Mouse (Mus musculus) G1E (cell line): ENCODE data around the gene Man1b1.

Experiments used
- CTCF ChIP-seq: IDR thresholded peaks from 2 replicates; pipeline ENCODE4 v1.5.1; 2012; ENCODE audit warnings: low read depth, low read length, inconsistent platforms, mixed read lengths
- GATA1 ChIP-seq: IDR thresholded peaks from 2 replicates; pipeline ENCODE4 v1.6.1; 2012; ENCODE audit warnings: borderline replicate concordance, low read length, inconsistent platforms, mixed read lengths
- GATA2 ChIP-seq: IDR thresholded peaks from 2 replicates; pipeline ENCODE4 v1.6.1; 2012; ENCODE audit warnings: low read depth, low read length, inconsistent platforms, borderline replicate concordance
- POLR2AphosphoS5 ChIP-seq: IDR thresholded peaks from 2 replicates; pipeline ENCODE4 v1.6.1; 2012; ENCODE audit warnings: low read depth, low read length, inconsistent platforms; ENCODE audit not compliant: insufficient replicate concordance
- TAL1 ChIP-seq: conservative IDR thresholded peaks from 2 replicates; pipeline ENCODE4 v1.6.1; 2012; ENCODE audit warnings: low read depth, low read length, inconsistent platforms, mixed read lengths

DNA sequence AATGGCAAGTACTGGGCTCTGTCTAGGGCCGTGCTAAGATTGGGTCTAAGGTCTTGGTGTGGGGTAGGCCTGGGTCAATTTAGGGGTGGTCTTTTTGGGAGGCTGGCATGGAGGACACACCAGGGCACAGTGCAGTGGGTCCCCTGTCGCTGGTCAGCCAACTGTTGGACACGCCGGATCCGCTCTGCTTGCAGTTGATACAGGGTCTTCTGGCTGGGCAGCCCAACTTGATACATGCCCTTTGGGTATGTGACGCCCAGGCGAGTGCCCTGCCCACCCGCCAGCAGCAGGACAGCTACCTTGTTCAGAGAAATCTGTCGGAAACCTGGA, 32.6 kb downstream of the Man1b1 start:
- no peak for TF ChIP-seq CTCF
- TF ChIP-seq GATA1 = no peak
- TF ChIP-seq GATA2 = no peak
- no peak for TF ChIP-seq TAL1
- no peak for TF ChIP-seq POLR2AphosphoS5
